Mouse (Mus musculus) stomach, postnatal 0 days (tissue): ENCODE data around the gene Tmem82. TPM values are rescaled to one million over a fixed set of nuclear protein-coding genes. Genes with fewer than 3 reads are reported as not detected.

ENCODE experiments used
- ATAC-seq: fragments of 200-750 bp; cut with Nextera tagmentation; 2 replicates; pipeline ENCODE4 v1.8.0; 2017; ENCODE audit not compliant: low FRiP score, low TSS enrichment
- DNase-seq: peaks from one replicate; pipeline ENCODE4 v3.0.0-alpha.2; 2016; ENCODE audit warnings: low spot score
- H3K27ac ChIP-seq: fragments of 300-500 bp; sonication (generic); replicated peaks from 2 replicates; pipeline ENCODE4 v1.5.1; 2014; ENCODE audit warnings: mild to moderate bottlenecking, control low read depth
- H3K27me3 ChIP-seq: fragments of 300-500 bp; sonication (generic); 2 replicates; pipeline ENCODE4 v1.6.1; 2014; ENCODE audit warnings: low read length; ENCODE audit not compliant: control insufficient read depth, insufficient read depth
- H3K36me3 ChIP-seq: fragments of 300-500 bp; sonication (generic); 2 replicates; pipeline ENCODE4 v1.6.1; 2014; ENCODE audit warnings: low read length, mixed read lengths; ENCODE audit not compliant: control insufficient read depth, insufficient read depth
- H3K4me1 ChIP-seq: fragments of 300-500 bp; sonication (generic); replicated peaks from 2 replicates; pipeline ENCODE4 v1.6.1; 2014; ENCODE audit warnings: antibody characterized with exemption; ENCODE audit not compliant: control insufficient read depth, insufficient read depth
- H3K4me2 ChIP-seq: fragments of 300-500 bp; sonication (generic); replicated peaks from 2 replicates; pipeline ENCODE4 v1.6.1; 2014; ENCODE audit warnings: low read depth, mild to moderate bottlenecking, control low read depth, moderate library complexity
- H3K4me3 ChIP-seq: fragments of 300-500 bp; sonication (generic); 2 replicates; pipeline ENCODE4 v1.5.1; 2014; ENCODE audit warnings: low read depth, low read length, control low read depth
- H3K9ac ChIP-seq: fragments of 300-500 bp; sonication (generic); 2 replicates; pipeline ENCODE4 v1.6.1; 2014; ENCODE audit warnings: mild to moderate bottlenecking, low read length, control low read depth, mixed read lengths
- H3K9me3 ChIP-seq: fragments of 300-500 bp; sonication (generic); 2 replicates; pipeline ENCODE4 v1.6.1; 2016; ENCODE audit warnings: low read length; ENCODE audit not compliant: control insufficient read depth
- CTCF ChIP-seq: IDR thresholded peaks from 2 replicates; pipeline ENCODE4 v1.5.1; 2016; ENCODE audit warnings: antibody characterized with exemption, low read depth, mild to moderate bottlenecking, moderate library complexity
- EP300 ChIP-seq: optimal IDR thresholded peaks from 2 replicates; pipeline ENCODE3; 2016; ENCODE audit warnings: antibody characterized with exemption
- WGBS: fragments of 180-500 bp; shearing (Covaris S2); extraction: QIAGEN DNeasy Blood & Tissue Kit; methylation state at CpG from one replicate; pipeline ENCODE4 v1.1.7; 2014; 5-methylcytosine and 5-hydroxymethylcytosine counted together
- polyA plus RNA-seq: library from polyadenylated mRNA; unstranded; fragments of >200 nt; fragmentation: Nextera tagmentation; extraction: Ambion mirVana; gene quantifications from 2 replicates; pipeline ENCODE4 v1.2.1, GENCODE M21; 2015

Gene Tmem82
- 2.2 and 2.3 TPM in 2 replicates for polyA plus RNA-seq

DNA sequence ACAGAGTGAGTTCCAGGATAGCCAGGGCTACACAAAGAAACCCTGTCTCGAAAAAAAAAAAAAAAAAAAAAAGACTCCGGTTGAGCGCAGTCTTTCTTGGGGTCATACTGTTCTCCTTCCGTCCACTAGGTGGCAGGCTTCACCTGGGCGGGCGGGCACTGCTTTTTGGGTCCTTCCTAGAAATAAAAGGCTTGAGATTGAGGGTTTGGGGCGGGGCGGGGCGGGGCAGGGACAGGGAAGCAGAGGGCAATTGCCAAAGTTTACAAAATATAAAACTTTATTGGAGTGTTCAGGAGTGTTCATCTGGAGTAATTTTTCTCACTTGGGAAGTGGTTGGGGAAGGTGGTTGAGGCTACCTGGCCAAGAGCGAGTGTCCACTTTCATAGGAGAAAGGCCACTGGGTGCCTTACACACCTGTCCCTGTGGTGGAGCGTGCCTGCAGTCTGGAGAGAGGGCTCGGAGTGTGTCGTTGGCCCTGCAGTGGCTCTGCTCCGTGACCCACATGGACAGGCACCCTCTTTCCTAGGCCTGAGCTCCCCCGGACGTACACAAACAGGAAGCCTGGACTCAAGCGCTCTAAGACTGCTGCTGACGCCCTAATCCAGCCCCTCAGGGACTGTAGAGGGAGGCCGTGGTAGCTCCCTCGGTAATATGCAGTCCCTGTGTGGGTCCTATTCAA is at the start of gene Tmem82:
Gene Tmem82 (minus strand): TSS at position 69 of the 679 bp plus-strand sequence.
- Histone ChIP-seq H3K27ac (peak within 1 kb of the TSS; percentile 40; the same call in 1 of the 2 replicates), H3K36me3 (no peaks in the 10 kb centered on the region), H3K4me1 (peaks cover 5% of the 10 kb centered on the region; the same call in 1 of the 2 replicates), H3K4me2 (peak within 1 kb of the TSS; percentile 57), H3K9me3 (no peaks in the 10 kb centered on the region), H3K9ac (peak within 1 kb of the TSS; percentile 55), H3K4me3 (peak within 1 kb of the TSS; percentile 24), H3K27me3 (no peaks in the 10 kb centered on the region)
- WGBS, result 31% methylated on average over 19 of the region's 20 CpGs
- TF ChIP-seq EP300 (no peak), CTCF (peak; percentile 78)
- DNase-seq, result peak; percentile 55
- peak; percentile 2; the same call in 1 of the 2 replicates for ATAC-seq

DNA sequence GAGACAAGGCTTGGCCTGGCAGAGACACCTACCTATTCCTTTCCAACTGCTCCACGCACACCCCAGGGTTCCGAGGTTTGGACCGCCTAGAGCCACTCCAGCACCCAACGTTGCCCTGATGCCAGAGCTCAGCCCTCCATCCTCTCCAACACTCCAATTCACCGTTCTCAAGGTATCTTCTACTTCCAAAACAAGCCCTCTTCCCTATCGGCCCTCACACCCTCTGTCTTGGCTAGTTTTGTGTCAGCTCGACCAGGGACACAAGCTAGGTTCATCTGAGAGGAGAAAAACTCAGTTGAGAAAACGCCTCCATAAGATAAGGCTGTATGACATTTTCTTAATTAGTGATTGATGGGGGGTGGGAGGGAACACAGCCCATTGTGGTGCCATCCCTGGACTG is 46.4 kb upstream of the Tmem82 start, which contains the start of gene Plekhm2:
Gene Plekhm2 (minus strand): TSS at position 101 of the 400 bp plus-strand sequence.
- Histone ChIP-seq H3K9me3 (no peaks in the 10 kb centered on the region), H3K27ac (peak within 1 kb of the TSS; percentile 91), H3K4me3 (peak within 1 kb of the TSS; percentile 81), H3K4me2 (peak within 1 kb of the TSS; percentile 90), H3K36me3 (peaks cover 2% of the 10 kb centered on the region; the same call in 1 of the 2 replicates), H3K27me3 (no peaks in the 10 kb centered on the region), H3K9ac (peak within 1 kb of the TSS; percentile 96), H3K4me1 (peaks cover 3% of the 10 kb centered on the region; the same call in 1 of the 2 replicates)
- TF ChIP-seq EP300, result no peak
- TF ChIP-seq CTCF, result no peak
- WGBS, result 64% methylated on average over 8 of the region's 8 CpGs
- no peak for DNase-seq
- ATAC-seq, result no peak; the same call in 1 of the 2 replicates

DNA sequence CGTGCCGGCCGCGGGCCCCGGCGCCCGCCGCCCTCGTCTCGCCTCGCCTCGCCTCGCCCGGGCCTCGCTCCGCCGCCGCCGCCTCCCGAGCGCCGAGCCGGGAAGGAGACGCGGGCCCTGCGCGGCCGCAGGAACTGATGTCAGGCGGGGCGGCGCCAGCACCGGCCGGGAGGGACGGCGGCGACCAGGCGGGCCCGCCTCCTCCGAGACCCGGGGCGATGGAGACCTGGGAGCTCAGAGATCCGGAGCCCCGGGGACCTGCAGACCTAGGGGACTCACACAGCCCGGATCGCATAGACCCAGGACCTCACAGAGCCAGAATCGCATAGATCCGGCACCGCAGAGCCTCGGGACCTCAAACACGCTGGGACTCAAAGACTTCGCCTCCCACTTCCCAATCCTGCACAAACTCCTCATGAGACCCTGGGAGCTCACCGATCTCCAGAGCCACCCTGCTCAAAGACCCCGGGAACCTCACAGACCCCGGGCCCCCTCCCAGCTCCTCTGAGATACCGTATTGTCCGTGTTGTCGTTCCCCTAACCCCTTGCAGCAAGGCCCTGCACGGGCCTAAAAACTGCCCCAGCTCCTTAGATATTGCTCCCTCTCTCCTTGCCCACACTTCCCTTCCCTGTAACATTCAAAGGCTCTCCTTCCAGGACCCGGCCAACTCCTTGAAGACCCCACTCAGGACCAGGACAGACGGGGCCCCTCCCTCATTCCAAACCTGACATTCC is 45.7 kb upstream of the Tmem82 start:
- Histone ChIP-seq H3K9me3 (no peaks in the 10 kb centered on the region), H3K27me3 (no peaks in the 10 kb centered on the region), H3K4me2 (peak overlapping the region; percentile 90), H3K9ac (peak overlapping the region; percentile 96), H3K4me3 (peak overlapping the region; percentile 81), H3K27ac (peak overlapping the region; percentile 91), H3K4me1 (peaks cover 3% of the 10 kb centered on the region; the same call in 1 of the 2 replicates), H3K36me3 (peaks cover 2% of the 10 kb centered on the region; the same call in 1 of the 2 replicates)
- 1% methylated on average over 36 of the region's 60 CpGs for WGBS
- ATAC-seq, result peak; percentile 85
- TF ChIP-seq EP300, result no peak
- TF ChIP-seq CTCF, result no peak
- DNase-seq, result peak; percentile 79

DNA sequence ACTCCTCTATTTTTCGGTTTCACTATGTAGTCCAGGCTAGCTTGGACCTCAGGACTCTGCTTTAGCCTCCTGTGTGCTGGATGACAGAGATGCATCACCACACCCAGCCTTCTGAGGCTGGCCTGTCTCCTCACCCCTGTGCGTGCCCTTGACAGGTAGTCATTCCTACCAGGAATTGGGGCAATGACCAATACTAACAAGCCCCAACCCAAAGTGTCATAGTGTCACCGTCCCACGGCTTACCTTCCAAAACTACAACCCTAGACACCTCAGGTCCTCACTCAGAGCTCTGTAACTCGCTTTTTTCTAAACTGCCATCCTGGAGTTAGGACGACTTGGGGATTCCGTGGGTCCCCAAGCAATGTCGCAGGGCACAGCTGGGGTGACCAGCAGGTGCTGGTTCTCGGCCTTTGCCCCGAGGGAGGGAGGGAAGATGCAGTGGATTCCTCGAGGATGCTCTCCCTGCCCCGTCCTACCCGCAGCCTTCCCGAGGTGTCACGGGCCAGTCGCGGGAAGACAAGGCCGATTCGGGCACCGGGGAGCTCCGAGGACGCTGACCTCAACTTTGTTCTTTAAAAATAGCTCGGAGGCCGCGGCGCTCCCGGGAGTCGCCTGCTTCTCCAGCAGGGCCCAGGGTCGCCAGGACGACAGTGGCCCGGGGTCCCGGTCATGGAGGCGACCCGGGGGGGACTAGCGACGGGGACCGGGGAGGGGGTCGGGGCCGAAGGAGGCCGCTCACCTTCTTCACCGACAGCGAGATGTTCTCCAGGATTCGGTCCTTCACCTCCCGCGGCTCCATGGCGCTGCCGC is 44.9 kb upstream of the Tmem82 start:
- Histone ChIP-seq H3K4me2 (peak overlapping the region; percentile 90), H3K27me3 (no peaks in the 10 kb centered on the region), H3K27ac (peak overlapping the region; percentile 91), H3K9me3 (no peaks in the 10 kb centered on the region), H3K9ac (peak overlapping the region; percentile 96), H3K36me3 (peaks cover 2% of the 10 kb centered on the region; the same call in 1 of the 2 replicates), H3K4me3 (peak overlapping the region; percentile 81), H3K4me1 (peaks cover 3% of the 10 kb centered on the region; the same call in 1 of the 2 replicates)
- DNase-seq (peak; percentile 55), ATAC-seq (peak; percentile 4; the same call in 1 of the 2 replicates)
- 3% methylated on average over 42 of the region's 47 CpGs for WGBS
- no peak for TF ChIP-seq EP300

DNA sequence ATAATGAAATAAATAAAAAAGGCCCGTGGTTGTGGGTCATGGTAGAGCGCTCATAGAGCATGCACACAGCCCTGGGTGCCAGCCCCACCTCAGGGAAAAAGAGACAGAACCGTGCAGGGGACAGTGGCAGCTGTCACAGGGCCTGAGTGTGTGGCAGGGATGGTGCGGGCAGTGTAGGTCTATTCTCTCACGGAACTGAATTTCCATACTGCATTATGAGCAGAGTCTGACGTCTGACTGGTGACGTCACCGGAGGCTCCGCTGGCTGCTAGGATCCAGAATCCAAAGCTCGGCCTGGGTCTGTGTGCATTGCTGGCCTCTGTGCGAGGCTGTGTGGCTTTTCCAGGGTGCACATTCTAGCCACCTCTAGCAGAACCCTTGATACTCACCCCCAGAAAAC is 42.5 kb upstream of the Tmem82 start:
- no peak overlapping the region for H3K4me3 ChIP-seq
- no peak overlapping the region for H3K27ac ChIP-seq
- no peaks in the 10 kb centered on the region for H3K27me3 ChIP-seq
- H3K9me3 ChIP-seq, result no peaks in the 10 kb centered on the region
- DNase-seq, result no peak
- H3K4me2 ChIP-seq, result no peak overlapping the region
- WGBS, result 93% methylated on average over 11 of the region's 11 CpGs
- TF ChIP-seq CTCF, result no peak
- TF ChIP-seq EP300, result no peak
- no peak overlapping the region for H3K9ac ChIP-seq
- ATAC-seq, result no peak
- H3K4me1 ChIP-seq, result peaks cover 3% of the 10 kb centered on the region; the same call in 1 of the 2 replicates
- H3K36me3 ChIP-seq, result peaks cover 2% of the 10 kb centered on the region; the same call in 1 of the 2 replicates
